Mouse (Mus musculus) embryo, embryonic 10 days (tissue): Measurements from ENCODE around the gene Ptges.

Source experiments
- DNase-seq: peaks from one replicate; pipeline ENCODE4 v3.0.0-alpha.2; 2015; ENCODE audit warnings: low spot score

The Ptges gene

DNA sequence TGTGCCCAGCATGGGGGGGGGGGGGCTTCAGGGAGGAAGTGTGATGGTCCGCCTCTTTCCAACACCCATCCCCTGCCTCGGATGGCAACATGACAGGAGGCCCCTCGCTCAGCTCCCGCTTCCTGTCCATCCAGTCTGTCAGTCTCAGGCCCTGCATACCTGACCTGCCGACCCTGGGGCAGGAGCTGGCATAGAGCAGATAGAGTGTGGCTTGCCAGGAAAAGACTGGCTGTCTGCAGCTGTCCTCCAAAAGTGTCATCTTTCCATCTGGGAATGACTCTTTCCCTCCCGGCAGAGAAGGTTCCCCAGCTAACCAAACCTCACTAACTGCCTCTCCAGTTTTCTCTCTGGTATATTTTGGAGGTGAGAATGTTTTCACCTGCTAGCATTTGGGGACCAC, 79.1 kb downstream of the Ptges start:
- no peak for DNase-seq

- DNase-seq: no peak
Measured at GRCm38 (mm10) chr2:30848184-30848583, 81.5 kb downstream of the Ptges start.

DNA sequence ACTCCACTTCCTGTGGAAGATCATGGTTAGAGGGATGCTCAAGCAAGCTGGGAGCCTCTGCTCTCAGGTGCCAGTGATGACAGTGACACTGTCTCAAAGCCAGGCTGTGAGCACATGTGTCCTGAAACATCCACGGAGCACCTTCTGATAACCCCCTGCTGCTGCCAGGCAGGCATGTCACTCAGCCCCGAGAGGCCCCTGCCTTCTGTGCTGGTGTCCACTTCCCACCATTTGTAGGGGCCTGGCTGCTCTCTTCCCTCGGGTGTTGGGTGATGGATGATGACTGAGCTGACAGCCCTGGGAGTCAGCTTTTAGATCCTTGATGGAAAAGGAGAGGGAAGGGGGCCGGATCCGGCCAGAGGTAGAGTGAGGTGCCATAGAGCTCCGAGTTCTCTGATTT, 82.9 kb downstream of the Ptges start:
- DNase-seq: peak; percentile 63

DNA sequence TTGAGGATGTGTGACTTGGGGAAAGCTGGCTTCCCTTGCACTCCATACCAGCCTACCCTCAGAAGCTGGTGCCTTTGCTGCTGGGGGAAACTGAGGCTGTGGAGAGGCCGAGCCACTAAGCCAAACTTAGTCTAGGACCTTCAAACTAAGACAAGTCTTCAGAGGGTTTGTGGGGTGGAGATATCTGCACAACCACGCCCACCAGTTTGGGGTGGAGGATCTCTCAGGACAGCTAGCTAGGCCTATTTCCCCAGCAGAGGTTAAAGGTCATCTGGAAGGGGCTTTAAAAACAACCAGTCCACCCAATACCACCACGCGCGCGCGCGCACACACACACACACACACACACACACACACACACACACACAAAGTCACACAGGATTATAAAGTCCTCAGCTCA, 83.4 kb downstream of the Ptges start:
- peak; percentile 67 for DNase-seq

- peak; percentile 55 for DNase-seq
Measured at GRCm38 (mm10) chr2:30845152-30846070, 84.3 kb downstream of the Ptges start.

DNA sequence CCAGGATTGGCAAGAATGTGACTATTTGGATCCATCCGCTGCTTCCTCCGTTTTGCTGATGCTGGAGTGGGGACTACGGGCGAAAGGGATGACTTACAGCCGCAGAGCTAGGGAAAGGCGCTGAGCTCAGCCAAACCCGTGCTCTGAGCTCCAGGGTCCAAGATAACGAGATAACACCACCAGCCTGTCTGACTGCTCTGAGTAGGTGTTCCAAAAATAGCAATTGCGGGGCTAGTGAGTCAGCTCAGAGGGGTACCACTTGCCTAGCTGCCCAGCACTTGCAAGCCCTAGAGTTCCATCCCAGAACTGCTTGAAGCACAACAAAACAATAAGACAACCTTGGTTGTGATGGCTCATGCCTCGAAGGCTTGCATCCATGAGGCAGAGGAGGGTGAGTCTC, 87.0 kb downstream of the Ptges start:
- no peak for DNase-seq
